Mouse (Mus musculus) olfactory bulb, adult 2 months (tissue): Measurements from ENCODE around the gene Ppard. TPM values are rescaled to one million over a fixed set of nuclear protein-coding genes. Genes with fewer than 3 reads are reported as not detected.

ENCODE experiments used
- H3K27ac ChIP-seq: fragments of 200-500 bp; 2 replicates; pipeline ENCODE4 v1.5.1; 2012; ENCODE audit warnings: low read depth, low read length; ENCODE audit not compliant: insufficient read depth
- H3K4me1 ChIP-seq: fragments of 200-500 bp; 2 replicates; pipeline ENCODE4 v1.6.1; 2012; ENCODE audit warnings: low read length; ENCODE audit not compliant: control insufficient read depth, insufficient read depth
- H3K4me3 ChIP-seq: fragments of 200-500 bp; 2 replicates; pipeline ENCODE4 v1.5.1; 2012; ENCODE audit warnings: mild to moderate bottlenecking, low read depth, low read length, moderate library complexity; ENCODE audit not compliant: insufficient read depth
- CTCF ChIP-seq: fragments of 200-500 bp; IDR thresholded peaks from 2 replicates; pipeline ENCODE4 v1.5.1; 2012; ENCODE audit warnings: low read depth, mild to moderate bottlenecking, low read length, moderate library complexity; ENCODE audit not compliant: insufficient read depth
- POLR2A ChIP-seq: fragments of 200-500 bp; IDR thresholded peaks from 2 replicates; pipeline ENCODE4 v1.6.1; 2012; ENCODE audit warnings: mild to moderate bottlenecking, low read depth, low read length, moderate library complexity; ENCODE audit not compliant: insufficient read depth
- WGBS: fragments of 180-500 bp; shearing (Covaris S2); methylation state at CpG from one replicate; pipeline ENCODE4 v1.1.7; 2018; 5-methylcytosine and 5-hydroxymethylcytosine counted together
- polyA plus RNA-seq: library from polyadenylated mRNA; stranded (reverse); fragments of >200 nt; gene quantifications from 2 replicates; pipeline ENCODE4 v1.2.4, GENCODE M21; 2012; ENCODE audit warnings: low replicate concordance; ENCODE audit not compliant: missing spikeins, insufficient read depth, insufficient read length

The Ppard gene
- polyA plus RNA-seq, 1 experiment = not detected

DNA sequence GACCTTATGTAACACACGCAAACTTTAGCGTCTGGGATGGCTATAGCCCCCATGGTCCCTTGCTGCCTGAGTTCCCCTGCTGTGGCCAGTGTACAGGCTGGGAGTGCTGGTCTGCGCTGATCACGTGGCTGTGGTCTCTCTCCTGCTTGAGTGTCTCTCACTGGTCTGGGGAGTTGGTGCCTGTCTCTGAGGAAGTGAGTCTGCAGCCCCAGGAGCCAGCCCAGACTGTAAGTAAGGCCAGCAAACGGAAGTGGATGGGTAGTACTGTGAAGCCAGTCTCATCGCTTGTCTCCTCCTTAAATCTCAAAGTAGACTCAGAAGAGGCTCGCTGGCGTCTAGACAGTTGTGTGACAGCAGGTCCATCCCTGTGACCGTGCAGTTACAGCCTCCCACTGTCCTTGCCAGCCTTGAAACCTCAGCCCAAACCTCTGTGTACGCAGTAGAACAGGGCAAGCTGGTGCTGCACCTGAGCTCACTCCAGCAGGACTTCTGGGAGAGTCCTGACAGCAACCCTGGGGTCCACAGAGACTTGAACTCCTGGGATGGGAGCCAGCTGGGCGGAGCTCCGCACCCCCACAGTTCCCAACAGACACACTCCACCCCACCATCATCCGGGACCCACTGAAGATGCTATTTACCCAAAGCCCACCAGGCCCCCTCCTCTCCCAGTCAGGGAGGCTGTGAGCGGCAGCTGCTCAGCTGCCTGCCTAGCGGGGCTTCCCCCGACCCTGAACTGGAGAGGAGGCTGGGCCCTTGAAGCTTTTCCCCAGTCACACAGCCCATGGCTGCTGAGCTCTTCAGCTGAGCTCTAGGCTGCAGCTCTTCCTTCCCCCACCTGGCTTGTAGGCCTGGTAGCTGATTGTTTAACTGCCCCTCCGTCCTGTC lies 62.2 kb downstream of the Ppard start:
- TF ChIP-seq CTCF (no peak), POLR2A (no peak)
- H3K4me1 ChIP-seq = peaks cover 14% of the 10 kb centered on the region
- H3K27ac ChIP-seq = no peak overlapping the region
- H3K4me3 ChIP-seq = no peak overlapping the region
- 68% methylated on average over 17 of the region's 17 CpGs for WGBS

GRCm38 (mm10) chr17:28298888-28299287 lies 66.4 kb downstream of the Ppard start:
- 96% methylated on average over 17 of the region's 17 CpGs for WGBS
- TF ChIP-seq POLR2A (no peak), CTCF (no peak)
- Histone ChIP-seq H3K4me3 (no peak overlapping the region), H3K4me1 (peaks cover 15% of the 10 kb centered on the region), H3K27ac (no peak overlapping the region)

GRCm38 (mm10) chr17:28299669-28300320 lies 67.3 kb downstream of the Ppard start:
- Histone ChIP-seq H3K27ac (no peak overlapping the region), H3K4me1 (peaks cover 10% of the 10 kb centered on the region; the same call in 1 of the 2 replicates), H3K4me3 (no peak overlapping the region)
- WGBS = 59% methylated on average over 10 of the region's 11 CpGs
- TF ChIP-seq CTCF = no peak
- no peak for TF ChIP-seq POLR2A

GRCm38 (mm10) chr17:28300323-28300722 lies 67.8 kb downstream of the Ppard start:
- Histone ChIP-seq H3K27ac (no peak overlapping the region), H3K4me3 (no peak overlapping the region), H3K4me1 (peaks cover 10% of the 10 kb centered on the region; the same call in 1 of the 2 replicates)
- TF ChIP-seq POLR2A = no peak
- no peak for TF ChIP-seq CTCF
- 77% methylated on average over 9 of the region's 9 CpGs for WGBS

GRCm38 (mm10) chr17:28300850-28301249 lies 68.3 kb downstream of the Ppard start:
- 81% methylated on average over 3 of the region's 3 CpGs for WGBS
- H3K4me3 ChIP-seq = no peak overlapping the region
- peaks cover 10% of the 10 kb centered on the region; the same call in 1 of the 2 replicates for H3K4me1 ChIP-seq
- no peak overlapping the region for H3K27ac ChIP-seq
- TF ChIP-seq POLR2A = no peak

- WGBS = 55% methylated on average over 10 of the region's 10 CpGs
- Histone ChIP-seq H3K4me3 (no peak overlapping the region), H3K27ac (no peak overlapping the region), H3K4me1 (peaks cover 7% of the 10 kb centered on the region)
- no peak for TF ChIP-seq POLR2A
- no peak for TF ChIP-seq CTCF
These were observed 72.7 kb downstream of the Ppard start for GRCm38 (mm10) chr17:28305172-28305571.

DNA sequence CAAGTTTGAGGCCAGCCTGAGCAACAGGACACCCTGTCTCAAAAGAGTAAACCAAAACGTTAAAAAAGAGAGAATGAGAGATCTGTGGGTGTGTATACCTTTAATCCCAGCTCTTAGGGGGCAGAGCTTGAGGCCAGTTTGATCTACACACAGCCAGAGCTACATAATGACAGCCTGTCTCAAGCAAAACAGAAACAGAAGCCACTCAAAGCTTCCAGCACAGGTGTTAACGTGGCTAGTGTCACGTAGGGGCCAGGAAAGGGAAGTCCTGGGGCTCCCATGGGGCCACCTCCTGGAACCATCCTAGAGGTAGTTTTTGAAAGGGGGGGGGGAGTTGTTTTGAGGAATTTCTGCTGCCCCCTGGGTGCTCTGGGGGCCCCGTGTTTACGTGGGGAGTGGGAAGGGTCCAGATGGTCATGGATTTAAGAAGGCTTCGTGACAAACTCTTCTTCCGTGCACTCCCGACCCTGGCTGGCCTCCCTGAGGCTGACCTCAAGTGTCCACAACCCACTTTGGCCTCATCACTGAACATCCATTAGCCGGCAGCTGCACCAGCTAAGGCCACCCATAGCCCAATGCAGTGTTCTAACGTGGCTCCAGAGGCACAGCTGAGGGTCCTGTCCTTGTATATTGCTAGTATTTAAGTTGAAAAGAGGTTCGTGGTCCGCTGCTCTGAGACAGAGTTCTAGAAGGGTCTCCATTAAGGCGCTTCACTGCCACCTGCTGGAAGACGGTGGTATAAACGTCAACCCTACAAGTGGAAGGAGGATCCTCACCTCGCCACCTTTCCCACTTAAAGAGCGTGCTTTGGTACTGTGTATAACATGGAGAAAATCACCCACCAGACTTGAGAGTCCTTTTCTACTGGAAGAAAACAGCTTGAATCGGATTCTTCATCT lies 76.0 kb downstream of the Ppard start:
- WGBS = 15% methylated on average over 18 of the region's 18 CpGs
- TF ChIP-seq POLR2A (no peak), CTCF (peak; percentile 39)

GRCm38 (mm10) chr17:28310831-28311230 lies 78.3 kb downstream of the Ppard start:
- TF ChIP-seq CTCF (no peak), POLR2A (no peak)
- H3K4me1 ChIP-seq = peaks cover 18% of the 10 kb centered on the region
- H3K4me3 ChIP-seq = no peak overlapping the region
- H3K27ac ChIP-seq = no peak overlapping the region
- 83% methylated on average over 3 of the region's 3 CpGs for WGBS

More for the DNA sequence above, 76.0 kb downstream of the Ppard start:
- H3K4me1 ChIP-seq = peaks cover 4% of the 10 kb centered on the region
- H3K27ac ChIP-seq = no peak overlapping the region
- H3K4me3 ChIP-seq = no peak overlapping the region
